Mouse (Mus musculus) heart, embryonic 11.5 days (tissue): Measurements from ENCODE around the gene Lemd1. TPM values are rescaled to one million over a fixed set of nuclear protein-coding genes. Genes with fewer than 3 reads are reported as not detected.

Experiments used
- ATAC-seq: fragments of 200-750 bp; cut with Nextera tagmentation; replicated peaks from 2 replicates; pipeline ENCODE4 v1.8.0; 2017; ENCODE audit warnings: moderate library complexity; ENCODE audit not compliant: insufficient number of reproducible peaks, low FRiP score, low TSS enrichment
- H3K27ac ChIP-seq: fragments of 300-500 bp; sonication (generic); 2 replicates; pipeline ENCODE4 v1.5.1; 2014; ENCODE audit warnings: mild to moderate bottlenecking, low read depth, low read length
- H3K27me3 ChIP-seq: fragments of 300-500 bp; sonication (generic); 2 replicates; pipeline ENCODE4 v1.6.1; 2014; ENCODE audit warnings: mild to moderate bottlenecking, low read length, mixed read lengths; ENCODE audit not compliant: control insufficient read depth, insufficient read depth
- H3K36me3 ChIP-seq: fragments of 300-500 bp; sonication (generic); 2 replicates; pipeline ENCODE4 v1.6.1; 2014; ENCODE audit warnings: mild to moderate bottlenecking, low read length, moderate library complexity, mixed read lengths; ENCODE audit not compliant: control insufficient read depth, insufficient read depth
- H3K4me1 ChIP-seq: fragments of 300-500 bp; sonication (generic); 2 replicates; pipeline ENCODE4 v1.6.1; 2014; ENCODE audit warnings: low read length; ENCODE audit not compliant: control insufficient read depth, insufficient read depth
- H3K4me2 ChIP-seq: fragments of 300-500 bp; sonication (generic); 2 replicates; pipeline ENCODE4 v1.6.1; 2014; ENCODE audit warnings: mild to moderate bottlenecking, moderate library complexity
- H3K4me3 ChIP-seq: fragments of 300-500 bp; sonication (generic); 2 replicates; pipeline ENCODE4 v1.5.1; 2014; ENCODE audit warnings: low read depth, low read length
- H3K9ac ChIP-seq: fragments of 300-500 bp; sonication (generic); 2 replicates; pipeline ENCODE4 v1.6.1; 2014; ENCODE audit warnings: mild to moderate bottlenecking, low read depth, low read length, moderate library complexity
- H3K9me3 ChIP-seq: fragments of 300-500 bp; sonication (generic); replicated peaks from 2 replicates; pipeline ENCODE4 v1.6.1; 2016; ENCODE audit warnings: low read length; ENCODE audit not compliant: control insufficient read depth
- WGBS: fragments of 180-500 bp; shearing (Covaris S2); extraction: QIAGEN DNeasy Blood & Tissue Kit; methylation state at CpG from one replicate; pipeline ENCODE4 v1.1.7; 2014; ENCODE audit not compliant: insufficient replicate concordance; 5-methylcytosine and 5-hydroxymethylcytosine counted together
- polyA plus RNA-seq: library from polyadenylated mRNA; unstranded; fragments of >200 nt; fragmentation: Nextera tagmentation; extraction: Ambion mirVana; gene quantifications from 2 replicates; pipeline ENCODE4 v1.2.1, GENCODE M21; 2014

Lemd1 gene
- polyA plus RNA-seq, 1 experiment from 2014 or later = not detected

GRCm38 (mm10) chr1:132260331-132260730 lies 69.1 kb downstream of the Lemd1 start:
- 81% methylated on average over 1 of the region's 1 CpGs for WGBS
- H3K27me3 ChIP-seq = no peaks in the 10 kb centered on the region
- no peak overlapping the region for H3K27ac ChIP-seq
- no peak for ATAC-seq
- no peaks in the 10 kb centered on the region for H3K36me3 ChIP-seq
- no peak overlapping the region for H3K4me2 ChIP-seq
- H3K9me3 ChIP-seq = no peaks in the 10 kb centered on the region
- H3K9ac ChIP-seq = no peak overlapping the region
- H3K4me1 ChIP-seq = no peaks in the 10 kb centered on the region
- H3K4me3 ChIP-seq = no peak overlapping the region

- Histone ChIP-seq H3K9ac (no peak overlapping the region), H3K4me3 (no peak overlapping the region), H3K9me3 (no peaks in the 10 kb centered on the region), H3K4me2 (no peak overlapping the region), H3K27me3 (no peaks in the 10 kb centered on the region), H3K4me1 (no peaks in the 10 kb centered on the region), H3K36me3 (no peaks in the 10 kb centered on the region), H3K27ac (no peak overlapping the region)
- WGBS = 67% methylated on average over 5 of the region's 5 CpGs
- no peak for ATAC-seq
These were observed 69.8 kb downstream of the Lemd1 start for GRCm38 (mm10) chr1:132261058-132261457.

DNA sequence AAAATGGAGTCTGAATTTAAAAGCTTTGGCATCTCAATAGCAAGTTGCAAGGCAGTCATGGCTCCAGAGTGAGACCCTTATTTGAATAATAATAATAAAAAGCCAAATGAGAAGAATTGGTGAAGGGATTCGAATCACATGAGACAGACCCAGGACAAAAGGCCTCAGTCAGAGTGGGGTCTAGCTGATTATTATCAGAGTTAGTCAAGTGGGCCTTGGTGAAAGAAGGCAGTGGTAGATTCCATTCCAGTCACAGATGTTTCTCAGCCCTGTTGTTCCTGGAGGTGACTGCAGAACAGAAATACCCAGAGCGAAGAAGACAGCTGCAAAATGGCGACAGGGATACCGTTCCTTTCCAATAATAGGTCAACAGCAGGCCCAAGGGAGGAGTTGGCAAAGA lies 72.4 kb downstream of the Lemd1 start:
- Histone ChIP-seq H3K4me2 (no peak overlapping the region), H3K27me3 (no peaks in the 10 kb centered on the region), H3K4me3 (no peak overlapping the region), H3K9me3 (no peaks in the 10 kb centered on the region), H3K9ac (no peak overlapping the region), H3K4me1 (peaks cover 13% of the 10 kb centered on the region), H3K27ac (no peak overlapping the region), H3K36me3 (no peaks in the 10 kb centered on the region)
- ATAC-seq = no peak
- WGBS = 79% methylated on average over 4 of the region's 4 CpGs

- H3K4me3 ChIP-seq = no peak overlapping the region
- ATAC-seq = peak; percentile 75
These were observed 73.3 kb downstream of the Lemd1 start for GRCm38 (mm10) chr1:132264577-132264976.

DNA sequence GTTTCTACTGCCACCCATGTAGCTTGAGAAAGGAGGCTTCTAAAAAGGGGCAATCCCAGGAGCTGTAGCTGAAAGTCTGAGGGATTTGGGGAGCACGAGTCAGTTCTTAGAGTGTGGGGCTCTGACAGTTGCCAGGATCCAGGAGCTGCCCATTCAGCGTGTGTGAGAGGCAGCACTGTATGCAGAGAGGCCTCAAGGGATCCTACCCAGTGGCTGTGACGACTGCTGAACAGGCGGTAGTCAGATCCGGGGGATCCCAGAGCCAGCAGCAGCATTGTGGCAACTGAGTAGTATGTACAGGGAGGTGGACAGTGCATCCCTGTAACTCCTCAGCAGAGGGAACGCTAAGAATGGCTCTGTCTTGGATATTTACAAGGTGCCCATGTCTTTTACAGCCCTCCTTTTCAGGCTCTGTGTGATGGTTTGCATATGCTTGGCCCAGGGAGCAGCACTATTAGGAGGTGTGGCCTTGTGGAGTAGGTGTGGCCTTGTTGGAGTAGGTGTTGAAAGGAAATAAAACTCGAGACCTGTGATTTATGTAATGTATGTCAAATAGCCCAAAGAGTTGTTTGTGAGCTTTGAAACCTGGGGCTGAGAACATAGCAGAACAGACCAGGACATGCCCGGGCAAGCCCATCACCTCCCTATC lies 74.1 kb downstream of the Lemd1 start:
- Histone ChIP-seq H3K4me1 (peaks cover 18% of the 10 kb centered on the region), H3K4me3 (no peak overlapping the region), H3K9me3 (no peaks in the 10 kb centered on the region), H3K27me3 (no peaks in the 10 kb centered on the region), H3K4me2 (no peak overlapping the region), H3K27ac (no peak overlapping the region), H3K36me3 (no peaks in the 10 kb centered on the region), H3K9ac (no peak overlapping the region)
- 70% methylated on average over 8 of the region's 8 CpGs for WGBS
- no peak for ATAC-seq

More at GRCm38 (mm10) chr1:132264577-132264976, 73.3 kb downstream of the Lemd1 start:
- Histone ChIP-seq H3K9ac (no peak overlapping the region), H3K9me3 (no peaks in the 10 kb centered on the region), H3K4me1 (peaks cover 18% of the 10 kb centered on the region), H3K36me3 (no peaks in the 10 kb centered on the region), H3K4me2 (no peak overlapping the region), H3K27me3 (no peaks in the 10 kb centered on the region), H3K27ac (no peak overlapping the region)
- 53% methylated on average over 7 of the region's 7 CpGs for WGBS

DNA sequence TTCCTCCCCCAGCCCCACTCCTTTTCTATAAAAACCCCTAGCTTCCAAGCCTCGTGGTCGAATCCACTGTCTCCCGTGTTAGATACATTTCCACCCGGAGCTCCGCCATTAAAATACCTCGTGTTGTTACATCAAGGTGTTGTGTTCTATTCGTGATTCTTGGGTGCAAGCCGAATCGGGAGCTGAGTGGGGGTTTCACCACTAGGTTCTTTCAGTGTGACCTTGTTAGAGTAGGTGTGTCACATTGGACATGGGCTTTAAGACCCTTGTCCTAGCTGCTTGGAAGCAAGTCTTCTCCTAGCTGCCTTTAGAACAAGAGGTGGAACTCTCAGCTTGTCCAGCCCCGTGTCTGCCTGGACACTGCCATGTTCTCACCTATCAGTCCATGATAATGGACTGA lies 74.7 kb downstream of the Lemd1 start:
- no peak overlapping the region for H3K9ac ChIP-seq
- H3K9me3 ChIP-seq = no peaks in the 10 kb centered on the region
- no peaks in the 10 kb centered on the region for H3K36me3 ChIP-seq
- H3K4me3 ChIP-seq = no peak overlapping the region
- no peak overlapping the region for H3K27ac ChIP-seq
- 84% methylated on average over 10 of the region's 10 CpGs for WGBS
- ATAC-seq = no peak
- H3K4me2 ChIP-seq = no peak overlapping the region
- no peaks in the 10 kb centered on the region for H3K27me3 ChIP-seq
- peaks cover 18% of the 10 kb centered on the region for H3K4me1 ChIP-seq

DNA sequence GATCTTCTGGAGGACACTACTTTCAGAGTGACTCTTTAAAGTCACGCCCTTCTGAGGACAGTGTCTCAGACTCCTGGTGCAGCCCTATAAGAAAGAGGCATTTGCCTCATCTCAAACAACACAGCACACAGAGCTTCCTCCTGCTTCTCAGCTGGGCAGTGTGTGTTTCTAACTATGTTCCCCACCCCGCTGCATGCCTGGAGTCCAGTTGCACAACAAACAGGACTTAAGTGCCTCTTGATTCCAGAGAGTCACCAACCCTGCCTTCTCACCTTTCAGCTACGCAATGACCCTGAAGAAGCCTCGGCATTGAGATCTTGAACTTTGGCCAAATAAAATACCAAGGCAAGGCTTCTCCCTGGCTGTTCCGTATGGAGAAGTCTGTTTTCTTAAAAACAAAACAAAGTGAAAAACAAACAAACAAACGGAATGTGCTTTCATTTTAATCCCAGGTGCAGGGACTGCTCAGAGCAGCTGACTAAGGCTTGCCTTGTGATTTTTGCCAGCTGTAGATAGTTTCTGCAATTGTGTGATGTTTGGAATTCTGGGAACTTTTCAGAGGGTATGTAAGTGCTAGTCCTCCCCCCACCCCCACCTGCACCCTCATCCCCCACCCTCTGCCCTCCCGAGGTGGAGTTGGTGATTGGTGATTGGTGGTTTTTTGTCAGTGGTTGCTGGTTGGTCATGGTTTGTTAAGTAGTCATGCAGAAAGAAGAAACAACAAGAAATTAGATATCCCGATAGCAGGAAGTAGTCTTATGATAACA lies 75.7 kb downstream of the Lemd1 start:
- no peak for ATAC-seq

GRCm38 (mm10) chr1:132267959-132268358 lies 76.7 kb downstream of the Lemd1 start:
- H3K4me3 ChIP-seq = no peak overlapping the region
- no peaks in the 10 kb centered on the region for H3K27me3 ChIP-seq
- H3K27ac ChIP-seq = no peak overlapping the region
- H3K9me3 ChIP-seq = no peaks in the 10 kb centered on the region
- H3K4me1 ChIP-seq = peaks cover 18% of the 10 kb centered on the region
- ATAC-seq = no peak
- no peaks in the 10 kb centered on the region for H3K36me3 ChIP-seq
- H3K9ac ChIP-seq = no peak overlapping the region
- 59% methylated on average over 2 of the region's 2 CpGs for WGBS
- H3K4me2 ChIP-seq = no peak overlapping the region

More for the DNA sequence above, 75.7 kb downstream of the Lemd1 start:
- H3K9me3 ChIP-seq = no peaks in the 10 kb centered on the region
- peaks cover 18% of the 10 kb centered on the region for H3K4me1 ChIP-seq
- WGBS = 34% methylated on average over 8 of the region's 8 CpGs
- no peak overlapping the region for H3K9ac ChIP-seq
- H3K4me2 ChIP-seq = no peak overlapping the region
- H3K27me3 ChIP-seq = no peaks in the 10 kb centered on the region
- H3K4me3 ChIP-seq = no peak overlapping the region
- no peak overlapping the region for H3K27ac ChIP-seq
- no peaks in the 10 kb centered on the region for H3K36me3 ChIP-seq
